Mouse (Mus musculus) embryonic facial prominence, embryonic 12.5 days (tissue): ENCODE data around the gene Nxf2. TPM values are rescaled to one million over a fixed set of nuclear protein-coding genes. Genes with fewer than 3 reads are reported as not detected.

Source experiments
- ATAC-seq: fragments of 200-750 bp; cut with Nextera tagmentation; 2 replicates; pipeline ENCODE4 v1.8.0; 2017; ENCODE audit not compliant: insufficient number of reproducible peaks, insufficient read depth, low FRiP score, low TSS enrichment
- H3K27ac ChIP-seq: fragments of 300-500 bp; sonication (generic); 2 replicates; pipeline ENCODE4 v1.5.1; 2016; ENCODE audit warnings: mild to moderate bottlenecking
- H3K27me3 ChIP-seq: fragments of 300-500 bp; sonication (generic); 2 replicates; pipeline ENCODE4 v1.6.1; 2016; ENCODE audit warnings: mild to moderate bottlenecking, moderate library complexity
- H3K36me3 ChIP-seq: fragments of 300-500 bp; sonication (generic); 2 replicates; pipeline ENCODE4 v1.6.1; 2016; ENCODE audit warnings: mild to moderate bottlenecking
- H3K4me1 ChIP-seq: fragments of 300-500 bp; sonication (generic); 2 replicates; pipeline ENCODE4 v1.6.1; 2016
- H3K4me2 ChIP-seq: fragments of 300-500 bp; sonication (generic); replicated peaks from 2 replicates; pipeline ENCODE4 v1.6.1; 2016; ENCODE audit warnings: mild to moderate bottlenecking, moderate library complexity
- H3K4me3 ChIP-seq: fragments of 300-500 bp; sonication (generic); 2 replicates; pipeline ENCODE4 v1.5.1; 2016; ENCODE audit warnings: mild to moderate bottlenecking
- H3K9ac ChIP-seq: fragments of 300-500 bp; sonication (generic); 2 replicates; pipeline ENCODE4 v1.6.1; 2016; ENCODE audit warnings: mild to moderate bottlenecking, moderate library complexity
- H3K9me3 ChIP-seq: fragments of 300-500 bp; sonication (generic); 2 replicates; pipeline ENCODE4 v1.6.1; 2016; ENCODE audit warnings: mild to moderate bottlenecking, moderate library complexity
- WGBS: fragments of 180-500 bp; shearing (Covaris S2); methylation state at CpG from one replicate; pipeline ENCODE4 v1.1.7; 2016; 5-methylcytosine and 5-hydroxymethylcytosine counted together
- polyA plus RNA-seq: library from polyadenylated mRNA; unstranded; fragments of >200 nt; fragmentation: Nextera tagmentation; extraction: Ambion mirVana; gene quantifications from 2 replicates; pipeline ENCODE4 v1.2.1, GENCODE M21; 2016

The Nxf2 gene
- 1.7 TPM in 2 replicates for polyA plus RNA-seq

DNA sequence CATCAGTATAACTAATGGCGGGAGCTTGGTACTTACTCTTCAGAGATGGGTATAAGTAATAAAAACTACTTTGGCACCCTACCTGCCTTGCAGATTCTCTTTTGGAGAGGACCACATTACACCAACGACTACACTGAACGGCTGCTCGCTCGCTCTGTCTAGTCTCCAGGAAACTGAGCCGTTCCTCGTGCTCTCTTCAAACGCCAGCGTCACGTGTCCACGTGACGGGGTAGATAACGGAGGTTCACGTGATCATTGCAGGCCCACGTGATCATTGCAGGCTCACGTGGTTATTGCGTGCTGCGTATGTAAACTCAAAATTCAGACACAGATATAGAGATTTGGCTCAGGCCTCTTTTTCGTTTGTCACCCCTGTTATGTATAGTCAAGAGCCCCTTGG is at the start of gene Nxf2:
TSS of gene Nxf2 (minus strand) at position 209 of the 400 bp plus-strand sequence.
- no peaks in the 10 kb centered on the region for H3K9me3 ChIP-seq
- ATAC-seq = no peak
- H3K4me3 ChIP-seq = peak within 1 kb of the TSS; percentile 31
- 89% methylated on average over 19 of the region's 19 CpGs for WGBS
- peak within 1 kb of the TSS; percentile 40 for H3K4me2 ChIP-seq
- H3K27me3 ChIP-seq = peaks cover 3% of the 10 kb centered on the region; the same call in 1 of the 2 replicates
- H3K27ac ChIP-seq = no peak within 1 kb of the TSS
- H3K9ac ChIP-seq = no peak within 1 kb of the TSS
- H3K4me1 ChIP-seq = no peaks in the 10 kb centered on the region
- no peaks in the 10 kb centered on the region for H3K36me3 ChIP-seq

DNA sequence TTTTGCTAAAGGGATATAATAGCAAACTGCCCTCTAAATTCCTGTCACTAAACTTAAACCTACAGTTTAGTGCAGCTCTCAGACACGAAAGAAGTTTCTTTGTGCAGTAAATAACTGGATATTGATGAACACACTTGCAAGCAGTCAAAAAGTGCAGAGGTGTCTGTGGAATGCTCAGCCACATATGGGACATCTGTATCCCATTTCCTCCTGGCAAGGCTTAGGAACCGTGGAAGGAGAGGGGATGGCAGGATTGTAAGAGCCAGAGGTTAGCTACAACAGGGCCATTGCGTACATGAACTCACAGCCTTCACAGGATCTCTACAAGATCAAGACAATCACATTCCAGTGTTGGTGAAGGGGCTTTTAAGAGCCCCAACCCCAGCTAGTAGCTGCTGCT is 46.8 kb upstream of the Nxf2 start:
- ATAC-seq = no peak
- Histone ChIP-seq H3K9me3 (no peaks in the 10 kb centered on the region), H3K27me3 (no peaks in the 10 kb centered on the region), H3K4me1 (no peaks in the 10 kb centered on the region), H3K4me2 (no peak overlapping the region), H3K9ac (no peak overlapping the region), H3K4me3 (no peak overlapping the region), H3K36me3 (no peaks in the 10 kb centered on the region), H3K27ac (peak overlapping the region; percentile 11; the same call in 1 of the 2 replicates)
- 39% methylated on average over 3 of the region's 3 CpGs for WGBS

DNA sequence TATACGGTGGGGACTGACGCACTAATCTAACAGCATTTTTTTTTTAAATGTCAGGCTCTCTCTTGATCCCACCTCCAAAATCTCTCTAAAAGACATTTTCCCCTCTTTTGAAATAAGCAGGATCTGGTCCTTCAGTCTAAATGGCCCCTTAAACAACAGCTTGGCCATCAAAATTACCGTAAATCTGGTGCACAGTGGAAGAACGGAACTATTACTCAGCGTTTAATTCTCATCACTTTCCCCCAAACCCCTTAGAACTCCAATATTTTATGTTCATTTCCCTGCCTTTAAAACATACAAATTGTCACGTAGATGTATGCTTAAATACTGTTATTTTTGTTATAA is 44.9 kb upstream of the Nxf2 start:
- Histone ChIP-seq H3K27me3 (no peaks in the 10 kb centered on the region), H3K4me1 (no peaks in the 10 kb centered on the region), H3K4me3 (peak overlapping the region; percentile 50), H3K36me3 (no peaks in the 10 kb centered on the region), H3K9ac (no peak overlapping the region), H3K27ac (peak overlapping the region; percentile 57; the same call in 1 of the 2 replicates), H3K9me3 (no peaks in the 10 kb centered on the region), H3K4me2 (peak overlapping the region; percentile 36)
- 35% methylated on average over 6 of the region's 6 CpGs for WGBS
- ATAC-seq = no peak

DNA sequence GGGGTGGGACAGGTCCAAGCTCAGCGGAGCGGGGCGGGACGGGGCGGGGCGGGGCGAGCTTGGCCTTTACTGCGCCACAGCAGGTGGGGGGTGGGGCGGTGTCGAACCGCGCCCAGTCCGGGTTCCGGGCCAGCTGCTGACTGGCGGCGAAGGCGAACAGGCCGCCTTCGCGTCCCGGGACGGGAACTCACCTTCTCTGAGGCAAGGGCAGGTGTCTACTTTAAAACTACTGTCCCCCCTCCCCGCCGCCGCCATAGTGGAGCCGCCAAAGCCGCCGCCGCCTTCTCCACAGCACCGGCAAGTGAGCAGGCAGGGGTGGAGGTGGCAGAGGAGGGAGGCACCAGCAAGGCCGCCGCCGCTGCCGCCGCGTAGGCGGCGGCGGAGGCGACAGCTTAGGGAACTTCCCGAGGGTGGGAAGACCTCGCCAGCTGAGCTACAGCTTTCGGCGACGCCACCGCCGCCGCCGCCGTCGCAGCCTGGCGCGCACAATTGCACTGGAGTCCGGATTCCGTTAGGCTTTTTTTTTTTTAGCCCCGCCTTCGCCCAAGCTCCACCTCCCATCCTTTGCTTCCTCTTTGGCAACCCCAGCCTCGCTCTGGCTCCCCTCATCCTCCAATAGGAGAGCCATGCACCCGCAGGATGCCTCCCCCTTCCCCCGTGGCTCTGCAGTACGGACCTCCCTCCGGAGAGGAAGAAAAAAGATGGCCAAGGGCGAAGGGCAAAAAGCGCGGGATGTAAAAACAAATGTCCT is 44.3 kb upstream of the Nxf2 start, which contains the start of gene Zmat1:
TSS of gene Zmat1 (minus strand) at position 490 of the 751 bp plus-strand sequence.
- peak within 1 kb of the TSS; percentile 92 for H3K27ac ChIP-seq
- no peaks in the 10 kb centered on the region for H3K36me3 ChIP-seq
- WGBS = 19% methylated on average over 65 of the region's 65 CpGs
- H3K9ac ChIP-seq = peak within 1 kb of the TSS; percentile 72
- no peaks in the 10 kb centered on the region for H3K4me1 ChIP-seq
- H3K4me2 ChIP-seq = peak within 1 kb of the TSS; percentile 44
- peak; percentile 99 for ATAC-seq
- H3K9me3 ChIP-seq = no peaks in the 10 kb centered on the region
- no peaks in the 10 kb centered on the region for H3K27me3 ChIP-seq
- peak within 1 kb of the TSS; percentile 50 for H3K4me3 ChIP-seq

DNA sequence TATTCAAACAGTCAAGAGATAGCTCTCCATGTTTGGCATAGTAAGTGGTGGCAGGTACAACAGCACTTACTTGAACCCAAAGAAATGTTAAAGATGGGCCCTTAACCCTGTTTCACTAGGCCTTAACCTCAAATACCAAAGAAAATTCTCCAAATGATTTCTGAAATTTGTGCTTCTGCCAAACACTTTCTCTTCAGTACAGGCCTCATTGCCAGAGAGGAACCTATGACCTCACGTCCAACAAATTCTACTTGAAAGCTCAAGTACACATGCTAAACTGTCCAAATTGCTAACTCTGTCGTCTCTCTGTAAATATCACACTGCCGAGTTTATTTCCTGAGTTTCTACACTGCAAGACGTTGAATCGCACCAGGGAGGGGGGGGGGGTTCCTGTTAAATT is 43.5 kb upstream of the Nxf2 start:
- H3K27ac ChIP-seq = no peak overlapping the region
- no peak overlapping the region for H3K9ac ChIP-seq
- no peaks in the 10 kb centered on the region for H3K36me3 ChIP-seq
- no peaks in the 10 kb centered on the region for H3K4me1 ChIP-seq
- H3K4me3 ChIP-seq = peak overlapping the region; percentile 50
- ATAC-seq = no peak
- H3K9me3 ChIP-seq = no peaks in the 10 kb centered on the region
- WGBS = 36% methylated on average over 4 of the region's 5 CpGs
- H3K4me2 ChIP-seq = peak overlapping the region; percentile 44
- H3K27me3 ChIP-seq = no peaks in the 10 kb centered on the region

DNA sequence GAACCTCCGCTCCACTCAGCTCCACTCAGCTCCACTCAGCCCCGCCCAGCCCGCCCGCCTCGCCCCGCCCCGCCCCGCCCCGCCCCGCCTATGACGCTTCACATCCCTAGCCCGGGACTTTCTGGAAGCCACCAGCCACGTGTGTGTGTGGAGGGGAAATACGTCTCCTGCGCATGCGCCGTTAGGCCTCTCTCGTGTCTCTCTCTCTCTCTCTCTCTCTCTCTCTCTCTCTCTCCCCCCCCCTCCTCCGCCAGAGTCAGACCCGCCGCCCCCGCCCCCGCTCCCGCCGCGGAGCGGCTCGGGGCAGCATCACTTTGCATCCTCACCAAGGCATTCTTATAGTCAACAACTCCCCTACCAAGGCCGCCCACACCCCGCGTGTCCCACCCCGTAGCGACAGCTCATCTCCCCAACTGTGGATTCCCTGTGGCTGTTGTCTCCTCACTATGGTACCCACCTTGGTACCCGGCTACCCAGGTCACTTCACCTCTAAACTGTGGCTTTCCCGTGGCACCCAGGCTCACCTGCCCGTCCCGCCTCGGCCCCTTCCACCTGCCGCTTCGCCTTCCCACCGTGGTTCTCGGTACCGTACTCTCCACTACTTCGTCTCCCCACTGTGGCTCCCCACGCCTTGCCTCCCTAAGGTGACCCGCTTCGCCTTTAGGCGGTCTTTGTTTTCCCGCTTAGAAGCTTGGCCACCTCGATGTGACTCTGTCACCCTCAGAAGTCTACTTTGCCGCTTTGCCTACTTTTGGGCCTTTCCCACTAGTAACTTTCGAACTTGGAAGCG is 1.1 kb downstream of the Nxf2 start:
- Histone ChIP-seq H3K4me3 (peak overlapping the region; percentile 31), H3K27me3 (no peaks in the 10 kb centered on the region)
- ATAC-seq = peak; percentile 75; the same call in 1 of the 2 replicates

DNA sequence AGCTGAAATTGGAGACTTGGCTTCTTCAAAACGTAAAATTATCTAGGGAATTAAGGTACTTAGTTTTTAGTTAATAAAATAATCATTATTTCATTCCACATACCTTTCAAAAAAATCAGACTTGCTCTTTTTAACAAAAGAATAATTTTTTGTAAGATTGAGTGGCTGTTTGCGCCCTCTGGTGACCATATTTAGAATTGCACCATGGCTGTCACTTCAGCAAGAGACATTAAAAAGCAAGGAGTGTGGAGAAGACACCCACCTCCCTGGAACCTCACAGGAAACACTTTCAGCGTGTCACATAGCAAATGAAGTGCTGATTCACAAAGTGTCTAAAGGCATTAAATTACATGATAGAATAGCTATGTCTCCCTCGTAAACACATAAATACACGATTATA is 34.2 kb downstream of the Nxf2 start:
- no peaks in the 10 kb centered on the region for H3K36me3 ChIP-seq
- 34% methylated on average over 5 of the region's 5 CpGs for WGBS
- no peak overlapping the region for H3K9ac ChIP-seq
- no peak for ATAC-seq
- H3K4me2 ChIP-seq = no peak overlapping the region
- H3K4me3 ChIP-seq = no peak overlapping the region
- no peaks in the 10 kb centered on the region for H3K9me3 ChIP-seq
- no peaks in the 10 kb centered on the region for H3K27me3 ChIP-seq
- H3K4me1 ChIP-seq = no peaks in the 10 kb centered on the region
- H3K27ac ChIP-seq = no peak overlapping the region

More for the DNA sequence above, 1.1 kb downstream of the Nxf2 start:
- no peak overlapping the region for H3K27ac ChIP-seq
- no peaks in the 10 kb centered on the region for H3K36me3 ChIP-seq
- H3K4me1 ChIP-seq = no peaks in the 10 kb centered on the region
- no peaks in the 10 kb centered on the region for H3K9me3 ChIP-seq
- H3K9ac ChIP-seq = no peak overlapping the region
- 60% methylated on average over 35 of the region's 53 CpGs for WGBS
- peak overlapping the region; percentile 40 for H3K4me2 ChIP-seq

DNA sequence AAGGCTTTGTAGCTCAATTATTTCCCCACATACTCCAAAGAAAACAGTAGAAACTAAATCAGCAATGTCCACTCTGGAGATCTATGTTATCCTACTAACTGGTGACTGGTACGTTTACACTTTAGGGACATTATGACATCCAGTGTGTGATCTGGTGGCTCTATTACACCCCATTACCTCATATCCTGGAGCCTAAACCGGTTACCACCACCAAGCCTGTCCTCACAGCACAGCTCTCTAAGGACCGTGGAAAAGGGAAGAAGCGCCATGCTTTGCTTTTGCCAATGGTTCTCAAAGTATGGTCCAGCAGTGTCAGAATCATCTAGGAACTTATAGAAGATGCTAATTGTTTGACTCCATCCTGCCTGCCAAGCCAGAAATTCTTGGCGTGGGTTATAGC is 34.6 kb downstream of the Nxf2 start:
- Histone ChIP-seq H3K4me1 (no peaks in the 10 kb centered on the region), H3K4me3 (no peak overlapping the region), H3K4me2 (no peak overlapping the region), H3K27me3 (no peaks in the 10 kb centered on the region), H3K9me3 (no peaks in the 10 kb centered on the region), H3K36me3 (no peaks in the 10 kb centered on the region), H3K9ac (no peak overlapping the region), H3K27ac (no peak overlapping the region)
- no peak for ATAC-seq
- 75% methylated on average over 5 of the region's 5 CpGs for WGBS

DNA sequence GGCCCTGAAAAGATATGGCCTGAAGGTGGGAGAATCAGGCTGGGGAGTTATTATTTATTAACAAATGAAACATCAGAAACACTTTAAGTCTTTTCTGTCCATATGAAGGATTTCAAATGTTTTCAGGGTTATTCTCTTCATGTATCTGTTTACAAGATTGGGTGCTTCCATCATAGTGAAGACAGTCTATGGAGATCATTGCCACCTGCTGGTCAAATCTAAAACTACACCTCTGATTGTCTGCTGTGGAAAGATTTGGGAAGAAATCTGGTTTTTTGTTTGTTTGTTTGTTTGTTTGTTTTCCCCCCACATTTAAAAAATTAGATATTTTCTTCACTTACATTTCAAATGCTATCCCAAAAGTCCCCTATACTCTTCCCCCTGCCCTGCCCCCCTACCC is 39.5 kb downstream of the Nxf2 start:
- H3K4me2 ChIP-seq = no peak overlapping the region
- no peaks in the 10 kb centered on the region for H3K36me3 ChIP-seq
- H3K9ac ChIP-seq = no peak overlapping the region
- H3K4me1 ChIP-seq = no peaks in the 10 kb centered on the region
- H3K9me3 ChIP-seq = no peaks in the 10 kb centered on the region
- no peak overlapping the region for H3K4me3 ChIP-seq
- no peak for ATAC-seq
- H3K27me3 ChIP-seq = no peaks in the 10 kb centered on the region
- no peak overlapping the region for H3K27ac ChIP-seq

DNA sequence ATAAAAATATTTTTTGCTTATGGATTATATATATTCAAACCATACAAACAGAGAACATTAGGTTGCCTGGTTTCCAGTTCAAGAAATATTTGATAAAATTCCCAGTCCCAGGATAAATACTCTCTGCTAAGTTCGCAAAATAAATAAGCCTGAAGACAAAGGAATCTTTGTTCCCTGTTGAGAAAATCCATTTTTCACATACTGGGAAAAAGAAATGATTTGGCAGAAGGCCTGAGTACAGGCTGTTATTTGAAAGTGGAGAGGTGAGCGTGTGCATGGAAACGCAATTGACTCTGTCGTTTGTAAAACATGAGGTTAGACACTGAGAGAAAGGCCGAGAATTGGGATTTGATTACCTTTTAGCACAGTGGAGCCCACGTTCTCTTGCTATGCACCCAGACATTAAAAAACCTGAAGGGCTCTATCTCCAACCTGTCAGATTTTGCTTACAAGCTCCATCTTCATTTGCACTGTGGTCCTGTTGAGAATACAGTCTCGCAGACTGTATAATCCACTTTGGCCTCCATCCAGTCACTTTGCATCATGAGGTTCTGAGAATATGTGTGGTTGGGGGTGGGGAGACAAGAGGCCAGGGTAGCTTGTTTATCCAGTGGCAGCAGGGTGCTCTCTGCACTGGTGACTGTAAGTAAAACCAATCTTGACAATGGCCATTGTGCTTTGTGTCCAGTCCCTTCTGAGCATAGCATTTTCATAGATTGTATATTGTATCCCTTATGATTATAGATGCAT is 40.7 kb downstream of the Nxf2 start:
- Histone ChIP-seq H3K27me3 (no peaks in the 10 kb centered on the region), H3K27ac (no peak overlapping the region), H3K9ac (no peak overlapping the region), H3K9me3 (no peaks in the 10 kb centered on the region), H3K4me1 (no peaks in the 10 kb centered on the region), H3K4me3 (no peak overlapping the region), H3K36me3 (no peaks in the 10 kb centered on the region), H3K4me2 (no peak overlapping the region)
- 60% methylated on average over 7 of the region's 7 CpGs for WGBS
- no peak for ATAC-seq

DNA sequence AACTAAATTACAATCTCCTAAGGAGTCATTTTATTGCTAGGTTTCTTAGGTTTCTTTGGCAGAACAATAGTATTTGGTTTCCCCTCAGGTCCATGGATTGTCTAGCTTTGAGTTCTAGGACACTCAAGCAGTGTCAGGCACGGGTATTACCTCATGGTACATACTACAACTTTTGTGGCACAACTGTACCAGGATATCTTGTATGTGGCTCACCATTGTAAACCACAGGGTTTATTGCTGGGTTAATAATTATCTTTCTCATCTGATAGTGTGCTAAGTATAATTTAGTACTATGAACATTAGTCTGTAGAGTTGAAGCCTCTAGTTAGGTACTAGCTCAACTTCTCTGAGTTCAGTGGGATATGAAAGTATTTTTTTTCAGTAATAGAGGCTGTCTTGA is 45.3 kb downstream of the Nxf2 start:
- no peak overlapping the region for H3K4me2 ChIP-seq
- WGBS = 52% methylated on average over 1 of the region's 1 CpGs

More for the DNA sequence above, 45.3 kb downstream of the Nxf2 start:
- no peak overlapping the region for H3K4me3 ChIP-seq
- no peak for ATAC-seq
- no peaks in the 10 kb centered on the region for H3K4me1 ChIP-seq
- H3K27me3 ChIP-seq = no peaks in the 10 kb centered on the region
- H3K36me3 ChIP-seq = no peaks in the 10 kb centered on the region
- H3K27ac ChIP-seq = no peak overlapping the region
- H3K9ac ChIP-seq = no peak overlapping the region
- H3K9me3 ChIP-seq = no peaks in the 10 kb centered on the region
